Mouse (Mus musculus) ES-E14 (cell line): ENCODE results near the gene Svop. TPM values are rescaled to one million over a fixed set of nuclear protein-coding genes. Genes with fewer than 3 reads are reported as not detected.

ENCODE experiments used
- DNase-seq: peaks from one replicate; pipeline ENCODE4 v3.0.0-alpha.2; 2013; ENCODE audit warnings: low read depth, low spot score
- H3K27ac ChIP-seq: 2 replicates; pipeline ENCODE4 v1.5.1; 2012; ENCODE audit warnings: low read depth, mild to moderate bottlenecking, low read length, moderate library complexity, mixed read lengths; ENCODE audit not compliant: poor library complexity, insufficient read depth, severe bottlenecking
- H3K36me3 ChIP-seq: 2 replicates; pipeline ENCODE4 v1.6.1; 2012; ENCODE audit warnings: mild to moderate bottlenecking, low read length, moderate library complexity, mixed read lengths; ENCODE audit not compliant: control insufficient read depth, poor library complexity, insufficient read depth, severe bottlenecking
- H3K4me1 ChIP-seq, 2 experiments: fragments of 150-350 bp in 1 of 2; sonication (generic) in 1 of 2; 2 replicates each; pipeline ENCODE4 v1.6.1; 2012; ENCODE audit warnings: low read length in 2 of 2, mild to moderate bottlenecking in 1 of 2, mixed read lengths in 1 of 2; ENCODE audit not compliant: control insufficient read depth in 2 of 2, insufficient read depth in 2 of 2, poor library complexity in 1 of 2
- H3K4me3 ChIP-seq, 2 experiments: fragments of 150-350 bp in 1 of 2; sonication (generic) in 1 of 2; 2 replicates each; pipeline ENCODE4 v1.5.1; 2012; ENCODE audit warnings: low read length in 2 of 2, low read depth in 1 of 2, mild to moderate bottlenecking in 1 of 2, mixed read lengths in 1 of 2; ENCODE audit not compliant: insufficient read depth in 1 of 2, poor library complexity in 1 of 2, severe bottlenecking in 1 of 2
- H3K9ac ChIP-seq: 2 replicates; pipeline ENCODE4 v1.6.1; 2012; ENCODE audit warnings: low read depth, mild to moderate bottlenecking, low read length, mixed read lengths; ENCODE audit not compliant: poor library complexity, insufficient read depth, severe bottlenecking
- H3K9me3 ChIP-seq: fragments of 150-350 bp; sonication (generic); 2 replicates; pipeline ENCODE4 v1.6.1; 2012; ENCODE audit warnings: low read depth, mild to moderate bottlenecking, low read length; ENCODE audit not compliant: control insufficient read depth, insufficient read depth
- CHD2 ChIP-seq: IDR thresholded peaks from 2 replicates; pipeline ENCODE4 v1.6.1; 2014; ENCODE audit warnings: mild to moderate bottlenecking, low read depth, low read length, inconsistent platforms
- HCFC1 ChIP-seq: IDR thresholded peaks from 2 replicates; pipeline ENCODE4 v1.6.1; 2012; ENCODE audit warnings: low read length, inconsistent platforms, borderline replicate concordance; ENCODE audit not compliant: insufficient read depth
- MAFK ChIP-seq: IDR thresholded peaks from 2 replicates; pipeline ENCODE4 v1.6.1; 2014; ENCODE audit warnings: mild to moderate bottlenecking, low read depth, low read length, inconsistent platforms; ENCODE audit not compliant: insufficient read depth
- ZC3H11A ChIP-seq: IDR thresholded peaks from 2 replicates; pipeline ENCODE4 v1.6.1; 2012; ENCODE audit warnings: low read depth, mild to moderate bottlenecking, inconsistent platforms, low read length, borderline replicate concordance
- ZNF384 ChIP-seq: IDR thresholded peaks from 2 replicates; pipeline ENCODE4 v1.6.1; 2012; ENCODE audit warnings: low read depth, low read length, inconsistent platforms
- in situ Hi-C, 2 experiments: fragments of 600-800 bp; cut with MboI; formaldehyde crosslinking; loops; one replicate each; pipeline ENCODE4 v1.15.1; 2025; ENCODE audit warnings: low sequenced_read_pairs in 2 of 2, inconsistent platforms in 1 of 2; ENCODE audit not compliant: unreplicated experiment in 2 of 2
- total RNA-seq: library from RNA; depleted of rRNA; stranded (reverse); fragments of 300-350 nt; gene quantifications from 2 replicates; pipeline ENCODE4 v1.2.3, GENCODE M21; 2012

The Svop gene
- total RNA-seq, 1 experiment: 4.9 TPM

- Histone ChIP-seq H3K36me3 (no peaks in the 10 kb centered on the region), H3K4me1 (no peaks in the 10 kb centered on the region), H3K9me3 (no peaks in the 10 kb centered on the region), H3K9ac (no peak overlapping the region), H3K4me3 (no peak overlapping the region), H3K27ac (no peak overlapping the region)
- DNase-seq: no peak
- TF ChIP-seq ZC3H11A (no peak), MAFK (no peak), CHD2 (no peak), HCFC1 (no peak), ZNF384 (no peak)
- in situ Hi-C loops: no loop called here
Observed at GRCm38 (mm10) chr5:114015121-114015520, 76.2 kb downstream of the Svop start.

- Histone ChIP-seq H3K36me3 (no peaks in the 10 kb centered on the region), H3K4me1 (peaks cover 0 to 4% of the 10 kb centered on the region in 2 experiments; a peak in 2 of 4 replicates), H3K27ac (no peak overlapping the region), H3K9ac (no peak overlapping the region), H3K9me3 (no peaks in the 10 kb centered on the region), H3K4me3 (no peak overlapping the region)
- DNase-seq: no peak
- TF ChIP-seq MAFK (no peak), CHD2 (no peak), HCFC1 (no peak), ZNF384 (no peak), ZC3H11A (no peak)
- in situ Hi-C loops: no loop called here
Observed at GRCm38 (mm10) chr5:114009049-114009448, 82.3 kb downstream of the Svop start.

- in situ Hi-C loops: no loop called here
- no peaks in the 10 kb centered on the region for H3K9me3 ChIP-seq
Observed at GRCm38 (mm10) chr5:114007753-114008453, 83.5 kb downstream of the Svop start.

GRCm38 (mm10) chr5:114006974-114007373 is 84.4 kb downstream of the Svop start:
- no peak for TF ChIP-seq CHD2
- no peak for TF ChIP-seq MAFK
- no peak for TF ChIP-seq ZC3H11A
- TF ChIP-seq ZNF384: no peak
- TF ChIP-seq HCFC1: no peak
- Histone ChIP-seq H3K9ac (no peak overlapping the region), H3K9me3 (no peaks in the 10 kb centered on the region), H3K4me3 (no peak overlapping the region), H3K36me3 (no peaks in the 10 kb centered on the region), H3K4me1 (peaks cover 0 to 4% of the 10 kb centered on the region in 2 experiments; a peak in 2 of 4 replicates), H3K27ac (no peak overlapping the region)
- in situ Hi-C loops: no loop called here
- no peak for DNase-seq

More at GRCm38 (mm10) chr5:114007753-114008453, 83.5 kb downstream of the Svop start:
- peaks cover 0 to 4% of the 10 kb centered on the region in 2 experiments; a peak in 2 of 4 replicates for H3K4me1 ChIP-seq
- no peak for DNase-seq
- no peak overlapping the region for H3K27ac ChIP-seq
- no peak for TF ChIP-seq CHD2
- no peak for TF ChIP-seq ZC3H11A
- TF ChIP-seq ZNF384: no peak
- H3K4me3 ChIP-seq: no peak overlapping the region
- no peak overlapping the region for H3K9ac ChIP-seq
- no peaks in the 10 kb centered on the region for H3K36me3 ChIP-seq

- Histone ChIP-seq H3K36me3 (no peaks in the 10 kb centered on the region), H3K27ac (no peak overlapping the region), H3K9ac (no peak overlapping the region), H3K4me3 (no peak overlapping the region), H3K9me3 (no peaks in the 10 kb centered on the region), H3K4me1 (peaks cover 0 to 4% of the 10 kb centered on the region in 2 experiments; a peak in 2 of 4 replicates)
- TF ChIP-seq HCFC1 (no peak), CHD2 (no peak), MAFK (no peak), ZC3H11A (no peak), ZNF384 (no peak)
- no peak for DNase-seq
- in situ Hi-C loops: no loop called here
Observed at GRCm38 (mm10) chr5:114005100-114005499, 86.3 kb downstream of the Svop start.
